Mouse (Mus musculus) neutrophil, adult 59 days (primary cell): ENCODE results near the gene Trpm1. TPM values are rescaled to one million over a fixed set of nuclear protein-coding genes. Genes with fewer than 3 reads are reported as not detected.

Experiments used
- total RNA-seq, 2 experiments: library from RNA; stranded (reverse); gene quantifications; 1 replicate in 1 of 2; 2 replicates in 1 of 2; pipeline ENCODE4 v1.2.4; 2023

Gene Trpm1
- not detected for total RNA-seq

GRCm38 (mm10) chr7:64153535-64153934 lies at the start of gene Trpm1:
Trpm1 (plus strand) TSS chr7:64153835.

DNA sequence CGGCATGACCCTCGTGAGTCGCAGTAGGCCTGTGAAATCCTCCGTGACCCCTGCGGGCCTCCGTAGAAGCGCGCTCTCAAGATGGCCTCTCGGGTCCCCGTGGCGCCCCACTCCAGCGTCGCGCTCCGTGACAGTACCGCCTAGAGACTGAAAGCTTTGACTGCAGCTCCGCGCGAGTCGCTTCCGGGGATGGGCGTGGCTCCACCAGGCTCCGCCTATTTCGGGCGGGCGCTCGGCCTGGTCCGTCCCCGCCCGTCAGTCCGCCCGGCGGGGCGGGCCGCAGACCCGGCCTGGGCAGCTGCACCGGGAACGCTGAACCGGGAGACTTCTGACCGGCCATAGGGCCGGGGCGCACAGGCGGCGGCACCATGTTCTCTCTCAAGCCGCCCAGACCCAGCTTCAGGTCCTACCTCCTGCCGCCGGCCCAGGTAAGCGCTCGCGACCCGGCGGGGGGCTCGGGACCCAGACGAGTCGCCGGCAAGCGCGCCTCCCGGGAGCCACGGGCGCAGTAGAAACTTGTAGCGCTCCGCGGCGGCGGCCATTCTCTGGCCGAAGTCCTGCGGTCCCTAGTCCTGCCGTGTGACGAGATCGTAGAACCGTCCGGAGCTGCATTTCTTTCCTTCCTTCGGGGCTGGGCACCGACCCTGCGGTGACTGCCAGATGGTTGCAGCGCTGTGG lies 133.9 kb downstream of the Trpm1 start, which contains the start of gene Mtmr10:
TSS of gene Mtmr10 (plus strand) at position 240 of the 678 bp plus-strand sequence.

Other genes starting within 250 kb of the Trpm1 start
- not detected for gene E030018B13Rik, start 237.0 kb upstream of the Trpm1 start, total RNA-seq
- 100 to 1,000 TPM; 295 to 331 TPM for gene Klf13, start 214.9 kb upstream of the Trpm1 start, total RNA-seq
- gene Mtmr10, start 133.8 kb downstream of the Trpm1 start, total RNA-seq: 10 to 100 TPM; 13.3 to 18.0 TPM
- 1 to 10 TPM; 2.7 to 2.8 TPM for gene Fan1, start 220.3 kb downstream of the Trpm1 start, total RNA-seq
- gene Mphosph10, start 238.4 kb downstream of the Trpm1 start, total RNA-seq: 10 to 100 TPM; 31.9 to 34.6 TPM
- 10 to 100 TPM; 34.0 to 35.4 TPM for gene Mcee, start 238.8 kb downstream of the Trpm1 start, total RNA-seq